Mouse (Mus musculus): Measurements from ENCODE around the gene Ifnar1.
A peak's percentile ranks its signal among the peaks of the same experiment; 100 is the strongest.
"Not testable (repeated sequence)": the region's sequence is repeated elsewhere in the genome, so short reads cannot be mapped to it uniquely, and the experiment has no call there.

Ifnar1 gene

GRCm38 (mm10) chr16:91512161-91512787 is 27.2 kb downstream of the Ifnar1 start:
- DNase-seq = peak; percentile 82 to 89

GRCm38 (mm10) chr16:91513099-91513498 is 28.1 kb downstream of the Ifnar1 start:
- DNase-seq = no peak

GRCm38 (mm10) chr16:91517020-91517419 is 32.0 kb downstream of the Ifnar1 start:
- DNase-seq = no peak

- no peak for DNase-seq
These were observed 37.0 kb downstream of the Ifnar1 start for GRCm38 (mm10) chr16:91522040-91522439.

- no peak for DNase-seq
These were observed 37.7 kb downstream of the Ifnar1 start for GRCm38 (mm10) chr16:91522479-91523309.

- DNase-seq = no peak
These were observed 39.2 kb downstream of the Ifnar1 start for GRCm38 (mm10) chr16:91524206-91524605.

- DNase-seq = no peak
These were observed 41.2 kb downstream of the Ifnar1 start for GRCm38 (mm10) chr16:91526274-91526673.

GRCm38 (mm10) chr16:91527051-91527450 is 42.0 kb downstream of the Ifnar1 start:
- DNase-seq = no peak

GRCm38 (mm10) chr16:91527500-91527899 is 42.5 kb downstream of the Ifnar1 start:
- no peak for DNase-seq

- DNase-seq = no peak
These were observed 43.5 kb downstream of the Ifnar1 start for GRCm38 (mm10) chr16:91528578-91528977.

GRCm38 (mm10) chr16:91530830-91531229 is 45.8 kb downstream of the Ifnar1 start:
- DNase-seq = not testable (repeated sequence)

- DNase-seq = no peak
These were observed 46.8 kb downstream of the Ifnar1 start for GRCm38 (mm10) chr16:91531856-91532255.

GRCm38 (mm10) chr16:91532429-91532828 is 47.4 kb downstream of the Ifnar1 start:
- no peak for DNase-seq

GRCm38 (mm10) chr16:91533097-91534001 is 48.3 kb downstream of the Ifnar1 start:
- no peak for DNase-seq

- DNase-seq = peak in 1 of 2 experiments; percentile 67
These were observed 49.4 kb downstream of the Ifnar1 start for GRCm38 (mm10) chr16:91534477-91534876.

GRCm38 (mm10) chr16:91534888-91535287 is 49.9 kb downstream of the Ifnar1 start:
- no peak for DNase-seq

GRCm38 (mm10) chr16:91536372-91536771 is 51.3 kb downstream of the Ifnar1 start:
- DNase-seq = no peak

GRCm38 (mm10) chr16:91537065-91537464 is 52.0 kb downstream of the Ifnar1 start:
- no peak for DNase-seq

GRCm38 (mm10) chr16:91538051-91538450 is 53.0 kb downstream of the Ifnar1 start:
- no peak for DNase-seq

- DNase-seq = no peak
These were observed 53.5 kb downstream of the Ifnar1 start for GRCm38 (mm10) chr16:91538513-91538912.

GRCm38 (mm10) chr16:91541573-91542081 is 56.6 kb downstream of the Ifnar1 start:
- DNase-seq = peak in 1 of 2 experiments; percentile 31

GRCm38 (mm10) chr16:91543619-91544018 is 58.6 kb downstream of the Ifnar1 start:
- DNase-seq = no peak

Measured in cerebellum, postnatal 25 days (tissue).